Mouse (Mus musculus) left cerebral cortex, adult 6 months (tissue): ENCODE measurements around the gene Ephb4. TPM values are rescaled to one million over a fixed set of nuclear protein-coding genes. Genes with fewer than 3 reads are reported as not detected.

Experiments
- long read RNA-seq, 2 experiments: library from polyadenylated mRNA; unstranded; transcript quantifications; one replicate each; pipeline ENCODE4 v2.0.0; 2019 to 2020
- polyA plus RNA-seq: library from polyadenylated mRNA; unstranded; fragments of <200 nt; fragmentation: Nextera tagmentation; gene quantifications from 2 replicates; pipeline ENCODE4 v1.2.3, GENCODE M21; 2021

Ephb4 gene
- 1.2 and 1.8 TPM in 2 replicates for polyA plus RNA-seq
- long read RNA-seq, experiment 1, full-length matches to known transcripts: 7 of 9 reads
- long read RNA-seq, experiment 1, partial matches to known transcripts: 2 of 9 reads
- long read RNA-seq, experiment 1, other reads (novel, unspliced or antisense): 0 of 9 reads
- long read RNA-seq, experiment 2, partial matches to known transcripts: 1 of 1 reads
- long read RNA-seq, experiment 2, other reads (novel, unspliced or antisense): 0 of 1 reads

GRCm38 (mm10) chr5:137349384-137350204 is at the start of gene Ephb4:
Gene Ephb4 (plus strand): TSS chr5:137350109.

GRCm38 (mm10) chr5:137307071-137307912 is 42.6 kb upstream of the Ephb4 start, which contains the start of gene Srrt:
Gene Srrt (minus strand): TSS chr5:137307674.

GRCm38 (mm10) chr5:137314193-137315083 is 35.5 kb upstream of the Ephb4 start, which contains the start of gene Trip6:
Gene Trip6 (minus strand): TSS chr5:137314404.

GRCm38 (mm10) chr5:137333512-137334174 is 16.3 kb upstream of the Ephb4 start, which contains the start of gene Slc12a9:
Gene Slc12a9 (minus strand): TSS chr5:137333597.

Other genes with a start within 250 kb of the Ephb4 start
- gene Trim56, start 233.9 kb upstream of the Ephb4 start, polyA plus RNA-seq: 0.25 and 3.2 TPM in 2 replicates
- gene Muc3, start 200.8 kb upstream of the Ephb4 start, polyA plus RNA-seq: not detected in 2 replicates
- gene Muc3a, start 137.7 kb upstream of the Ephb4 start, polyA plus RNA-seq: 0.20 and 0.25 TPM in 2 replicates
- 28.0 and 30.3 TPM in 2 replicates for gene Ache, start 62.6 kb upstream of the Ephb4 start, polyA plus RNA-seq
- gene Ufsp1, start 55.5 kb upstream of the Ephb4 start, polyA plus RNA-seq: 13.8 and 13.9 TPM in 2 replicates
- 14.9 and 26.1 TPM in 2 replicates for gene Srrt, start 42.4 kb upstream of the Ephb4 start, polyA plus RNA-seq
- 3.5 and 3.6 TPM in 2 replicates for gene Trip6, start 35.7 kb upstream of the Ephb4 start, polyA plus RNA-seq
- 4.4 and 7.1 TPM in 2 replicates for gene Slc12a9, start 16.5 kb upstream of the Ephb4 start, polyA plus RNA-seq
- gene Zan, start 127.0 kb downstream of the Ephb4 start, polyA plus RNA-seq: 0.01 and 0.07 TPM in 2 replicates
- gene Pop7, start 152.4 kb downstream of the Ephb4 start, polyA plus RNA-seq: 77.7 and 88.9 TPM in 2 replicates
- 2.3 and 4.6 TPM in 2 replicates for gene Gigyf1, start 168.4 kb downstream of the Ephb4 start, polyA plus RNA-seq
- gene Epo, start 183.1 kb downstream of the Ephb4 start, polyA plus RNA-seq: not detected in 2 replicates
- gene Gnb2, start 183.4 kb downstream of the Ephb4 start, polyA plus RNA-seq: 115 and 202 TPM in 2 replicates
- gene Actl6b, start 203.4 kb downstream of the Ephb4 start, polyA plus RNA-seq: 83.0 and 162 TPM in 2 replicates
- 4.2 and 6.1 TPM in 2 replicates for gene Tfr2, start 219.7 kb downstream of the Ephb4 start, polyA plus RNA-seq